Mouse (Mus musculus) olfactory bulb, adult 2 months (tissue): ENCODE data around the gene Apon. TPM values are rescaled to one million over a fixed set of nuclear protein-coding genes. Genes with fewer than 3 reads are reported as not detected.

ENCODE experiments used
- H3K27ac ChIP-seq: fragments of 200-500 bp; 2 replicates; pipeline ENCODE4 v1.5.1; 2012; ENCODE audit warnings: low read depth, low read length; ENCODE audit not compliant: insufficient read depth
- H3K4me1 ChIP-seq: fragments of 200-500 bp; 2 replicates; pipeline ENCODE4 v1.6.1; 2012; ENCODE audit warnings: low read length; ENCODE audit not compliant: control insufficient read depth, insufficient read depth
- H3K4me3 ChIP-seq: fragments of 200-500 bp; 2 replicates; pipeline ENCODE4 v1.5.1; 2012; ENCODE audit warnings: mild to moderate bottlenecking, low read depth, low read length, moderate library complexity; ENCODE audit not compliant: insufficient read depth
- CTCF ChIP-seq: fragments of 200-500 bp; IDR thresholded peaks from 2 replicates; pipeline ENCODE4 v1.5.1; 2012; ENCODE audit warnings: low read depth, mild to moderate bottlenecking, low read length, moderate library complexity; ENCODE audit not compliant: insufficient read depth
- POLR2A ChIP-seq: fragments of 200-500 bp; IDR thresholded peaks from 2 replicates; pipeline ENCODE4 v1.6.1; 2012; ENCODE audit warnings: mild to moderate bottlenecking, low read depth, low read length, moderate library complexity; ENCODE audit not compliant: insufficient read depth
- WGBS: fragments of 180-500 bp; shearing (Covaris S2); methylation state at CpG from one replicate; pipeline ENCODE4 v1.1.7; 2018; 5-methylcytosine and 5-hydroxymethylcytosine counted together
- polyA plus RNA-seq: library from polyadenylated mRNA; stranded (reverse); fragments of >200 nt; gene quantifications from 2 replicates; pipeline ENCODE4 v1.2.4, GENCODE M21; 2012; ENCODE audit warnings: low replicate concordance; ENCODE audit not compliant: missing spikeins, insufficient read depth, insufficient read length

Apon gene
- polyA plus RNA-seq, 1 experiment = not detected

DNA sequence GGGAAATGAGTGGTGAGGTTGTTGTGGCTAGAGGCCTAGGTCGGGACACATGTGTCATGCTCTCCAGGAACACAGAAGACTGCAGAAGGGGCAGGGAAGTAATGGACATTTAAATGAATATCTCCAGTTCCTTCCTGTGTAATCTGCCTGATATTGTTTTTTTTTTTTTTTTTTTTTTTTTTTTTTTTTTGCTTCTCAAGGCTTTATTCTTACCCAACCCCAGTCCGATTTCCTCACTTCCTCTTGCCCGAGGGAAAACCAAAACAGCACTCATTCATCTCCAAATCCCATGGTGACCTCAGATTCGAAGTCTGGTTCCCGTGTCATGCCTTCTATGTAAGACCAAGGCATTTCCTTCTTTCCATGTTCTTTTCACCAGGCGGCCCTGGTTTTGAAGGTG, 44.3 kb downstream of the Apon start:
- no peak for TF ChIP-seq CTCF
- no peak for TF ChIP-seq POLR2A
- peaks cover 3% of the 10 kb centered on the region; the same call in 1 of the 2 replicates for H3K4me1 ChIP-seq
- H3K4me3 ChIP-seq = no peak overlapping the region
- 76% methylated on average over 6 of the region's 6 CpGs for WGBS
- no peak overlapping the region for H3K27ac ChIP-seq

DNA sequence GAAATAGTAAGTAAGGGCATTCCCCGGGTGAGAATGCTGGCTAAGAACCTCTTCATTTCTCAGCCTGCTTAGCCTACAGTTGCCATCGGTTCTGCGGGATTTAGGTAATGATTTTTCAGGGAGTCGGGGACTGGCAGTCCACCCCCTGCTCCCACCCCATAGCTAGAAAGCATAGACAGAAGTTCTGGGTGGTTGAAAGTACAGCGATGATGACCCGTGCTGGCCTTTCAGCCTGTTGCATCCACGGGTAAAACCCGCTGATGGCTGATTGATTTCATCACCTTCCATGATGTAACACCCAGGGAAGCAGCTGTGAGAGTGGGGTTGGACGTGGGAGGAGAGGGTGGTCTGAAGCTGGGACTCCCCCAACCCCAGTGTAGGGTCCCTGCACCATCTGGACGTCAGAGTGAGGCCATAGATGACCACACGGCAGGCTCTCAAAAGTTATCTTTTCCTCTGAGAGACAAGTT, 44.8 kb downstream of the Apon start, which contains the start of gene Il23a:
Il23a (minus strand) TSS at position 51 of the 470 bp plus-strand sequence.
- Histone ChIP-seq H3K27ac (no peak within 1 kb of the TSS), H3K4me3 (no peak within 1 kb of the TSS), H3K4me1 (peaks cover 3% of the 10 kb centered on the region; the same call in 1 of the 2 replicates)
- TF ChIP-seq CTCF = no peak
- TF ChIP-seq POLR2A = no peak
- WGBS = 83% methylated on average over 11 of the region's 11 CpGs

- 28% methylated on average over 3 of the region's 3 CpGs for WGBS
- TF ChIP-seq CTCF = no peak
- peak overlapping the region; percentile 76 for H3K4me3 ChIP-seq
- peak overlapping the region; percentile 96 for H3K27ac ChIP-seq
- H3K4me1 ChIP-seq = peaks cover 9% of the 10 kb centered on the region
Observed at GRCm38 (mm10) chr10:128302357-128302756, 48.5 kb downstream of the Apon start.

- Histone ChIP-seq H3K4me1 (peaks cover 9% of the 10 kb centered on the region), H3K27ac (peak overlapping the region; percentile 96), H3K4me3 (peak overlapping the region; percentile 76)
- WGBS = under 1% methylated on average over 9 of the region's 9 CpGs
- TF ChIP-seq POLR2A (no peak), CTCF (no peak)
Observed at GRCm38 (mm10) chr10:128302785-128303125, 48.9 kb downstream of the Apon start.

- TF ChIP-seq POLR2A (peak; percentile 46), CTCF (no peak)
- Histone ChIP-seq H3K27ac (peak within 1 kb of the TSS; percentile 98), H3K4me1 (peaks cover 9% of the 10 kb centered on the region), H3K4me3 (peak within 1 kb of the TSS; percentile 76)
- WGBS = under 1% methylated on average over 37 of the region's 37 CpGs
Observed at GRCm38 (mm10) chr10:128303126-128304021, 49.5 kb downstream of the Apon start, which contains the start of gene Pan2. Gene Pan2 (plus strand): TSS chr10:128303335.

Other genes starting within 250 kb of the Apon start
- not detected in 2 replicates for gene Hsd17b6, start 246.5 kb upstream of the Apon start, polyA plus RNA-seq
- gene Prim1, start 238.9 kb upstream of the Apon start, polyA plus RNA-seq = not detected in 2 replicates
- not detected in 2 replicates for gene Naca, start 218.5 kb upstream of the Apon start, polyA plus RNA-seq
- not detected in 2 replicates for gene Ptges3, start 195.1 kb upstream of the Apon start, polyA plus RNA-seq
- gene Atp5b, start 170.8 kb upstream of the Apon start, polyA plus RNA-seq = 323 and 1,263 TPM in 2 replicates
- 53.8 and 199 TPM in 2 replicates for gene Baz2a, start 162.5 kb upstream of the Apon start, polyA plus RNA-seq
- gene Rbms2, start 73.8 kb upstream of the Apon start, polyA plus RNA-seq = not detected in 2 replicates
- gene Gls2, start 59.6 kb upstream of the Apon start, polyA plus RNA-seq = not detected in 2 replicates
- gene Spryd4, start 42.3 kb upstream of the Apon start, polyA plus RNA-seq = not detected in 2 replicates
- gene Mip, start 28.3 kb upstream of the Apon start, polyA plus RNA-seq = not detected in 2 replicates
- not detected in 2 replicates for gene Timeless, start 22.0 kb upstream of the Apon start, polyA plus RNA-seq
- gene Apof, start 14.6 kb downstream of the Apon start, polyA plus RNA-seq = not detected in 2 replicates
- not detected in 2 replicates for gene Stat2, start 16.5 kb downstream of the Apon start, polyA plus RNA-seq
- gene Il23a, start 44.7 kb downstream of the Apon start, polyA plus RNA-seq = not detected in 2 replicates
- gene Pan2, start 49.2 kb downstream of the Apon start, polyA plus RNA-seq = not detected in 2 replicates
- not detected in 2 replicates for gene Cnpy2, start 68.4 kb downstream of the Apon start, polyA plus RNA-seq
- 262 TPM in 1 of 2 replicates, not detected in the other for gene Cs, start 83.6 kb downstream of the Apon start, polyA plus RNA-seq
- gene Coq10a, start 114.9 kb downstream of the Apon start, polyA plus RNA-seq = not detected in 2 replicates
- gene Ankrd52, start 123.0 kb downstream of the Apon start, polyA plus RNA-seq = not detected in 2 replicates
- gene Slc39a5, start 147.1 kb downstream of the Apon start, polyA plus RNA-seq = not detected in 2 replicates
- gene Nabp2, start 157.4 kb downstream of the Apon start, polyA plus RNA-seq = not detected in 2 replicates
- 155 TPM in 1 of 2 replicates, not detected in the other for gene Rnf41, start 157.6 kb downstream of the Apon start, polyA plus RNA-seq
- 236 and 251 TPM in 2 replicates for gene Smarcc2, start 205.2 kb downstream of the Apon start, polyA plus RNA-seq
- not detected in 2 replicates for gene Myl6, start 240.0 kb downstream of the Apon start, polyA plus RNA-seq
- not detected in 2 replicates for gene Myl6b, start 244.6 kb downstream of the Apon start, polyA plus RNA-seq